Mouse (Mus musculus) inflammation-experienced regulatory T-cells (primary cell): ENCODE results near the gene 2310003L06Rik. TPM values are rescaled to one million over a fixed set of nuclear protein-coding genes. Genes with fewer than 3 reads are reported as not detected.

Experiments used
- polyA plus RNA-seq, 2 experiments: library from polyadenylated mRNA; unstranded; fragments of 100-300 nt; shearing (Covaris generic); gene quantifications; one replicate each; pipeline ENCODE4 v1.2.1; 2017

The 2310003L06Rik gene
- under 1 TPM; 0.14 to 0.23 TPM for polyA plus RNA-seq

GRCm38 (mm10) chr5:87969201-87969600, at the start of gene 2310003L06Rik, which contains the start of gene Gm28434:
Gene 2310003L06Rik, plus strand, starts transcription at chr5:87969459.
Gene Gm28434, plus strand, starts transcription at chr5:87969517.

GRCm38 (mm10) chr5:87925372-87925771, 43.9 kb upstream of the 2310003L06Rik start, which contains the start of gene Csn3:
Gene Csn3, plus strand, starts transcription at chr5:87925579.

GRCm38 (mm10) chr5:87979139-87979538, 9.9 kb downstream of the 2310003L06Rik start, which contains the start of gene Cabs1:
Gene Cabs1, plus strand, starts transcription at chr5:87979439.

GRCm38 (mm10) chr5:88002249-88002648, 33.0 kb downstream of the 2310003L06Rik start, which contains the start of gene Smr3a:
Gene Smr3a, plus strand, starts transcription at chr5:88002549.

Other genes starting within 250 kb of the 2310003L06Rik start
- not detected for gene Csn1s2a, start 194.9 kb upstream of the 2310003L06Rik start, polyA plus RNA-seq
- gene Csn1s2b, start 161.4 kb upstream of the 2310003L06Rik start, polyA plus RNA-seq, result under 1 TPM; 0.75 to 0.91 TPM
- gene Prr27, start 143.8 kb upstream of the 2310003L06Rik start, polyA plus RNA-seq, result under 1 TPM in 1 of 2 experiments, not detected in 1; 0.50 TPM
- gene Odam, start 84.4 kb upstream of the 2310003L06Rik start, polyA plus RNA-seq, result not detected
- under 1 TPM; 0.26 to 0.93 TPM for gene Csn3, start 43.9 kb upstream of the 2310003L06Rik start, polyA plus RNA-seq
- under 1 TPM in 1 of 2 experiments, not detected in 1; 0.86 TPM for gene Gm28434, start 58 bp downstream of the 2310003L06Rik start, polyA plus RNA-seq
- gene Cabs1, start 10.0 kb downstream of the 2310003L06Rik start, polyA plus RNA-seq, result not detected
- over 10,000 TPM in 1 of 2 experiments, under 1 TPM in 1; 0.92 to 10,886 TPM for gene Smr3a, start 33.1 kb downstream of the 2310003L06Rik start, polyA plus RNA-seq
- gene Smr2, start 117.1 kb downstream of the 2310003L06Rik start, polyA plus RNA-seq, result not detected
- gene Gm11116, start 142.1 kb downstream of the 2310003L06Rik start, polyA plus RNA-seq, result not detected
- not detected for gene Gm11115, start 184.6 kb downstream of the 2310003L06Rik start, polyA plus RNA-seq